Mouse (Mus musculus) liver, adult 10 weeks (tissue): Measurements from ENCODE around the gene Elob. TPM values are rescaled to one million over a fixed set of nuclear protein-coding genes. Genes with fewer than 3 reads are reported as not detected.

ENCODE experiments used
- polyA plus RNA-seq: library from polyadenylated mRNA; stranded (reverse); fragments of 350-450 nt; fragmentation: Illumina TruSeq; extraction: RNeasy Lipid Tissue Mini Kit (QIAGEN cat#74804); gene quantifications from one replicate; pipeline ENCODE4 v1.2.3, GENCODE M21; 2014; ENCODE audit warnings: low read depth, low replicate concordance

Gene Elob
- 9.9 TPM for polyA plus RNA-seq

DNA sequence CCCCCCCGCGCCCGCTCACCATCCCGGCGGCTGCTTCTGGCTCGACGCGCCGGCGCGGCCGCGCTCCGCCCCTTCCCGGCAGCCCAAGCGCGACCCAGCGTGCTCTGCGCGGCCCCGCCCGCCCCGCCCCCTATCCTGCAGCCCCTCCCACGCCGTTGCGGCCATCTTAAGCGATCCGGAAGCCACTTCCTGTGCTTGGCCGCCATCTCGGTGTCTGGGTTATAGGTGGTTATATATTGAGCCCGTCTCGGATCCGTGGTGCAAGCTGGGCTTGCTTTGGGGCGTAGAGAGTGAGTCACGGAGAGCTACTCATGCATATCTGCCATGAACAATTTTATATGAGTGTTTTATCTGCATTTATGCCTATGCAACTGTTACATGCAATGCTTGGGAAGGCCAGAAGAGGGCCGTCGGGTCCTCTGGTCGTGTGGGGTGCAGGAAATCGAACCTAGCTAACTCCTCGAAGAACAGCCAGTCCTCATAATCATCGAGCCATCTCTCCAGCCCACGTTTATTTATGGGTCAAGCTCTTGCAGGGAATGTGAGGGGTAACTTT, at the start of gene Elob:
Elob (minus strand) TSS at position 73 of the 556 bp plus-strand sequence.

DNA sequence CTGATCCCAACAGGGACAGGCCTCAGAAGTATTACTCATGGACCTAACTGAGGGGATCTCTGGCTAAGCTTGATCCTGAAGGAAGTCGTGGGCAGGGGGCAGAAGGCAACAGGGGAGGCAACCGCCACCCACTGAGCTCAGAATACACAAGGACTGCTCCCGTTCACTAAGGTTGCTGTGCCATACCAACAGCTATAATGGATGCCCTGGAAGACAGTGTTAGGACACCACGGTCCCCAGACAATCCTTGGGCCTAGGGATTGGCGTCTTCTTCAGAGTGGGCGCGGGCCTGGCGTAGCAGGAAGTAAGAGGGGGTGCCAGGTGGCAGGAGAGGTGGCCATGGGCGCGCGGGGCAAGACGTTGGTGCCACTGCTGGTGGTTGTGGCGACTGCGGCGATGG, 38.8 kb upstream of the Elob start, which contains the start of gene Prss21:
Prss21 (plus strand) TSS at position 301 of the 400 bp plus-strand sequence.

DNA sequence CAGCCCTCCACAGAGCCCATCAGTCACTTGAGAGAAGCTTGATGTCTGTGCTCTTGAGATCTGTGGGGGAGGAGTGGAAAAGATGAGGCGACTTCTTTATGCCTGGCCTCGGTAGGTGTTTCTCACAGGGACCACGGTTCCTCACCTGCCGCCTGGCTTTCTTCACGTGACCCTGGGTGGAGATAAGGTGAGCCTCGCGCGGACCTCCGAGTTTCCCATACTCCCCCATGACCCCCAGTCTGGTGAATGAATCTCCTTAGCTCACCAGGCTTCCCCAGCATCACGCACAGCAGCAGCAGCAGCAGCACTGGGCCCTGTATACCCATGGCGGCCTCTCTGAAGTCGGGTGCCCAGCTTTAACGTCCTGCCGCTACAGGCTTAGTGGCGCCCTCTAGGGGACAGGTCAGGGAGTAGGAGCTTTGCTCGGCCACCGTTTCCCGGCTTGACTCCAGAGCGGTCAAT, 14.9 kb upstream of the Elob start, which contains the start of the genes Prss32 and Prss41:
Prss32 (plus strand) TSS at position 44 of the 462 bp plus-strand sequence.
Prss41 (minus strand) TSS at position 361 of the 462 bp plus-strand sequence.

DNA sequence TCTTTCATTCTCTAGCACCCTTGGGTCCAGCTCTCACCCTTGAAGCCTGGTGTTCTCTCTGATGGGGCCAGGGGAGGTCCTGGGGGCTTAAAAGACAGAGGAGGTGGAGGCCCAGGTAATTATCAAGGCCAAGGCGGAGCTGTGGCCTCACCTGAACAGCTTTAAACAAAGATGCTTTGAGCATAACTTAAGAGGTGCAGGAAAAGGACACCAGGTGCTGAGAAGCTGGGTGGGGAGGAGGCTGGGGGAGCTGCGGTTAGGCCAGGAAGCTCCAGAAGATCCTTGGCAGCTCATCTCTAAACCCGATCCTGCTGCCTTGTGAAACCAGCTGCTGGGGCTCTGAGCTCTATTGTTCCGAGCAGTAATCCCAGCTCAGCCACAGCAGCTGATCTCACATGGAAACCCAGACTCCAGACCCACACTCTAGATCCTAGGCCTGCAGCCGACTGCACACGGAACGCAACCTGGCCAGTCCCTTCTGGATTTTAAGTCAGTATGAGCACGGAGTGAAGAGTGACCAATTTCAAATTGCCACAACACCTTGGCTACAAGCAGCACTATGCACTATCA, 7.2 kb upstream of the Elob start, which contains the start of gene Prss33:
Prss33 (minus strand) TSS at position 51 of the 570 bp plus-strand sequence.

DNA sequence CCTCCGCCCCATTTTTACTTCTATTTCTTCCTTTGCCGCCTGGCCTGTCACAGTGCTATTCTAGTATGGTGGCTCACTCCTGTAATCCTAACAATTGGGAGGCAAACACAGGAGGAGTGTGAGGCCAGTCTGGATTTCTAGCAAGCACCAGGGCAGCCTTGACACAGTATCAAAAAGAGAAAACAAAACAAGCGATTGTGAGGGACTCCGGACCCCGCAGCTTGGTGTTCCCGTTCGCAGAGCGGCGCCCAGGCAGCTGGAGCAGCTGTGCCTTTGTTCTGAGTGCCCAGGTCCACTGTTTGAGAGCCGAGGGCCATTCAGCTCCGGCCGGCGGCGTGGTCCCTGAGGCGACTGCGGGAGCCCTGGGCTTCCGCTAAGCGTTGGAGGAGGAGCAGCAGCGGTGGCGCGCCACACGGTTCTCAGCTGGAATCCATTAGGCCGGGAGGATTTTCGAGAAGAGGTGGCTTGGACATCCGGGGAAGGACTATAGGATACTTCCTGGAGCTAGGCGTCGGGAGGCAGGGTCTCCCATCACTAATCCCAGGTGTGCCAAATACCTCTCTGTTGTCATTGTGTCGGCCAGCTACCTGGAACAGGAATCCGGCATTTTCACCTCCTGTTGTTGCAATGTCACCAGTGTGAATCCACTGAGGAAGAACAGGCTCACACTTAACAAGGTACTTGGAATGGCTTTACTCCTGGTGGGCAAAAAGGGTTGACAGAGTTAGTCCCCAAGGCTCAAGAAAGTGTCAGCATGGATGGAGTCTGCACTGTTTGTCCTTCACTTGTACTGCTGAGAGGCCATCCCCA, 38.5 kb downstream of the Elob start, which contains the start of gene Srrm2:
Srrm2 (plus strand) TSS at position 264 of the 810 bp plus-strand sequence.

DNA sequence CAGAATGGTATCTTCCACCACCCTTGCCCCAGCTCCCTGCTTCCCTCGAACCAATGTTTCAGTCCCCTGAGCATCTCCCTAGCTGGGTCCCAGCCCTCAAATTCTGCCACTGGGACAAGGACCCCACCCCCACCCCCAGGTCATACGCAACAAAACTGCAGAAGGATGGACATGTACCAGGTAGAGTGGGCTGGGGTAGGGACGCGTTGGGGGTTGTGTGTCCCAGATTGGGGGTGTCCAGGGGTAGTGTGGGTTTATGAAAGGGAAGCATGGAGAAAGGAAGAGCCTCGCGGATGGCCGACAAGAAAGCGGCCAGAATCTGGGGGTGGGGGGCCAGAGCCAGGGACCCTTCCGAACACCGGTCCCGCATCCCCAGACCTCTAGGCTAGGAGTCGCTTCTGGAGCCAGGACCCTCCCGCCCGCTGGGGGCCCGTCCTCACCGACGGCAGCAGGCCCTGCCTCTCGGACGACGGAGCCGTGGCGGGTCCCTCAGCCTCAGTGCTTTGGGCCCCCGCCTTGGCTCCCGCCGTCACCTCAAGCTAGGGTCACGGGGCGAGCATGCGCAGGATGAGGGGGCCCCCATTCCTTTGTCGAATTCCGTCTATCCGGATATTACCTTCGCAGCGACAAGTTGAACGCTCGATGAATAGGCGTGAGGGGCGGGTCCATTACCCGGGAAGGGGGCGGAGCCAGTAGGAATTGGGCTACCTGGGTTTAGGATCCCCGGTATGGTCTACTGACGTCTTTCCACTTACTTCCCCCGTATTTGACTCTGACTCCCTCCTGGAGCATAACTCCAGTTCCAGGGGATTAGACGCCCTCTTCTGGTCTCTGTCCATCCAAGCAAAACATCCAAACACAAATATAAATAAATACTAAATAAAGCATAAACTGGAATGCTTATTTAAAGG, 43.1 kb downstream of the Elob start, which contains the start of gene Flywch2:
Flywch2 (minus strand) TSS at position 521 of the 911 bp plus-strand sequence.

Other genes starting within 250 kb of the Elob start
- gene Zfp13, start 229.6 kb downstream of the Elob start, polyA plus RNA-seq = not detected
- not detected for gene Zscan10, start 228.3 kb downstream of the Elob start, polyA plus RNA-seq
- gene Mmp25, start 183.9 kb downstream of the Elob start, polyA plus RNA-seq = not detected
- not detected for gene Bicdl2, start 168.6 kb downstream of the Elob start, polyA plus RNA-seq
- 6.7 TPM for gene Hcfc1r1, start 155.5 kb downstream of the Elob start, polyA plus RNA-seq
- 0.82 TPM for gene Thoc6, start 155.3 kb downstream of the Elob start, polyA plus RNA-seq
- 0.85 TPM for gene Tnfrsf12a, start 151.7 kb downstream of the Elob start, polyA plus RNA-seq
- not detected for gene Cldn6, start 149.9 kb downstream of the Elob start, polyA plus RNA-seq
- gene Cldn9, start 145.1 kb downstream of the Elob start, polyA plus RNA-seq = not detected
- not detected for gene 1520401A03Rik, start 106.4 kb downstream of the Elob start, polyA plus RNA-seq
- gene Pkmyt1, start 102.8 kb downstream of the Elob start, polyA plus RNA-seq = 0.19 TPM
- gene Paqr4, start 88.3 kb downstream of the Elob start, polyA plus RNA-seq = 0.61 TPM
- gene Kremen2, start 83.3 kb downstream of the Elob start, polyA plus RNA-seq = not detected
- 1.4 TPM for gene Flywch1, start 57.5 kb downstream of the Elob start, polyA plus RNA-seq
- gene Flywch2, start 43.1 kb downstream of the Elob start, polyA plus RNA-seq = not detected
- gene Srrm2, start 38.6 kb downstream of the Elob start, polyA plus RNA-seq = 42.5 TPM
- not detected for gene Prss33, start 6.9 kb upstream of the Elob start, polyA plus RNA-seq
- gene Prss32, start 14.7 kb upstream of the Elob start, polyA plus RNA-seq = not detected
- not detected for gene Prss41, start 15.0 kb upstream of the Elob start, polyA plus RNA-seq
- not detected for gene Prss21, start 38.9 kb upstream of the Elob start, polyA plus RNA-seq
- gene Dcpp1, start 51.7 kb upstream of the Elob start, polyA plus RNA-seq = not detected
- not detected for gene Dcpp2, start 51.7 kb upstream of the Elob start, polyA plus RNA-seq
- not detected for gene Dcpp3, start 88.3 kb upstream of the Elob start, polyA plus RNA-seq
- gene Sbp, start 112.5 kb upstream of the Elob start, polyA plus RNA-seq = not detected
- not detected for gene Sbpl, start 126.1 kb upstream of the Elob start, polyA plus RNA-seq
- not detected for gene Prss30, start 151.4 kb upstream of the Elob start, polyA plus RNA-seq
- gene Prss22, start 169.0 kb upstream of the Elob start, polyA plus RNA-seq = not detected
- not detected for gene Prss27, start 209.0 kb upstream of the Elob start, polyA plus RNA-seq
- gene Kctd5, start 244.3 kb upstream of the Elob start, polyA plus RNA-seq = 7.5 TPM